Mouse (Mus musculus): ENCODE measurements around the gene Trmt11. TPM values are rescaled to one million over a fixed set of nuclear protein-coding genes. Genes with fewer than 3 reads are reported as not detected.
A peak's percentile ranks its signal among the peaks of the same experiment; 100 is the strongest.
"Not testable (repeated sequence)": the region's sequence is repeated elsewhere in the genome, so short reads cannot be mapped to it uniquely, and the experiment has no call there.

The Trmt11 gene
- polyA plus RNA-seq (2012; rRNA removed): 1.1 TPM in 2 replicates

- peak; percentile 80 for DNase-seq (ENCODE audit: low read depth, low spot score)
- WGBS: under 1% methylated on average over 28 of the region's 28 CpGs
Measured at GRCm38 (mm10) chr10:30600542-30600966, at the start of gene Trmt11. Gene Trmt11 (minus strand): TSS chr10:30600749.

GRCm38 (mm10) chr10:30647681-30648080 is 47.1 kb upstream of the Trmt11 start:
- DNase-seq (ENCODE audit: low read depth, low spot score): no peak
- WGBS: 83% methylated on average over 2 of the region's 2 CpGs

- WGBS: 65% methylated on average over 3 of the region's 3 CpGs
- no peak for DNase-seq (ENCODE audit: low read depth, low spot score)
Measured at GRCm38 (mm10) chr10:30638216-30638615, 37.7 kb upstream of the Trmt11 start.

- DNase-seq (ENCODE audit: low read depth, low spot score): not testable (repeated sequence)
- WGBS: 59% methylated on average over 1 of the region's 1 CpGs
Measured at GRCm38 (mm10) chr10:30636474-30637154, 36.1 kb upstream of the Trmt11 start.

GRCm38 (mm10) chr10:30632718-30633117 is 32.2 kb upstream of the Trmt11 start:
- DNase-seq (ENCODE audit: low read depth, low spot score): no peak
- WGBS: 100% methylated on average over 1 of the region's 1 CpGs

GRCm38 (mm10) chr10:30629977-30630376 is 29.4 kb upstream of the Trmt11 start:
- no peak for DNase-seq (ENCODE audit: low read depth, low spot score)

- DNase-seq (ENCODE audit: low read depth, low spot score): no peak
- 55% methylated on average over 3 of the region's 3 CpGs for WGBS
Measured at GRCm38 (mm10) chr10:30629513-30629912, 29.0 kb upstream of the Trmt11 start, which contains the start of gene Hint3. Gene Hint3 (minus strand): TSS chr10:30629632.

GRCm38 (mm10) chr10:30628444-30628843 is 27.9 kb upstream of the Trmt11 start:
- not testable (repeated sequence) for DNase-seq (ENCODE audit: low read depth, low spot score)
- 90% methylated on average over 11 of the region's 11 CpGs for WGBS

GRCm38 (mm10) chr10:30627548-30627947 is 27.0 kb upstream of the Trmt11 start:
- 44% methylated on average over 1 of the region's 1 CpGs for WGBS
- DNase-seq (ENCODE audit: low read depth, low spot score): no peak

- DNase-seq (ENCODE audit: low read depth, low spot score): no peak
- 58% methylated on average over 5 of the region's 5 CpGs for WGBS
Measured at GRCm38 (mm10) chr10:30624161-30625019, 23.8 kb upstream of the Trmt11 start.

GRCm38 (mm10) chr10:30622928-30623327 is 22.4 kb upstream of the Trmt11 start:
- DNase-seq (ENCODE audit: low read depth, low spot score): no peak

- no peak for DNase-seq (ENCODE audit: low read depth, low spot score)
- 35% methylated on average over 3 of the region's 3 CpGs for WGBS
Measured at GRCm38 (mm10) chr10:30618918-30619210, 18.3 kb upstream of the Trmt11 start.

- peak; percentile 92 for DNase-seq (ENCODE audit: low read depth, low spot score)
- 1% methylated on average over 49 of the region's 49 CpGs for WGBS
Measured at GRCm38 (mm10) chr10:30618091-30618917, 17.8 kb upstream of the Trmt11 start.

GRCm38 (mm10) chr10:30613039-30613438 is 12.5 kb upstream of the Trmt11 start:
- DNase-seq (ENCODE audit: low read depth, low spot score): no peak
- WGBS: 81% methylated on average over 4 of the region's 4 CpGs

GRCm38 (mm10) chr10:30609614-30610013 is 9.1 kb upstream of the Trmt11 start:
- no peak for DNase-seq (ENCODE audit: low read depth, low spot score)

GRCm38 (mm10) chr10:30608109-30608508 is 7.6 kb upstream of the Trmt11 start:
- DNase-seq (ENCODE audit: low read depth, low spot score): no peak
- 75% methylated on average over 2 of the region's 2 CpGs for WGBS

GRCm38 (mm10) chr10:30600094-30600534 is 435 bp downstream of the Trmt11 start:
- under 1% methylated on average over 27 of the region's 27 CpGs for WGBS

GRCm38 (mm10) chr10:30587037-30587436 is 13.5 kb downstream of the Trmt11 start:
- 76% methylated on average over 5 of the region's 5 CpGs for WGBS
- DNase-seq (ENCODE audit: low read depth, low spot score): no peak

More at GRCm38 (mm10) chr10:30600094-30600534, 435 bp downstream of the Trmt11 start:
- no peak for DNase-seq (ENCODE audit: low read depth, low spot score)

GRCm38 (mm10) chr10:30585691-30586090 is 14.9 kb downstream of the Trmt11 start:
- 95% methylated on average over 1 of the region's 1 CpGs for WGBS

GRCm38 (mm10) chr10:30577670-30578280 is 22.8 kb downstream of the Trmt11 start:
- WGBS: 95% methylated on average over 5 of the region's 5 CpGs
- DNase-seq (ENCODE audit: low read depth, low spot score): no peak

More at GRCm38 (mm10) chr10:30585691-30586090, 14.9 kb downstream of the Trmt11 start:
- DNase-seq (ENCODE audit: low read depth, low spot score): no peak

Measured in large intestine, adult 2 months (tissue).